Comparison of ENCODE assay signal across 13 mouse cellular contexts in the genomic region with DNA sequence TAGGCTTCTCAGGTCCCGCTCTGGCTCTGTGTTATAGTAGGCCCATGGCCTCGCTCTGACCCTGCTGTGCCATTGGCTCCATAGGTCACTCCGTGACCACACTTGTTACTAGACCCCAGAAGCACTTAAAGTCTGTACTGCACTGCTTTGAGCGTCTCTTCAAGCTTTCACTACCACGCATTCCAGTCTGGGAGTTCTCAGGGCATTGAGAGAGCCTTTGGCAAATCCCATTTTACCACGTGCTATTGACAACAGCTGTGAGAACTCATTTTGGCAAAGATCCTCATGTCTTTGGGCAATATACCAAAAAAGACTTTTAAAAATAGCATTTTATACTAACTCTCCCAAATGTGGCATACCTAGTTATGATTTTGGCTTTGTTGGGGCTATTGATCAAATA.
DNase-seq lines count a peak whose midpoint lies in the region; ATAC-seq and TF ChIP-seq lines count a peak whose summit lies in the region.
"Had no signal": no experiment of that assay in that cellular context is flagged by ENCODE, and none has a peak within 500 bp of the region (broad histone marks: within the 10 kb centered on the region; RNA-seq: fewer than 3 reads in every experiment).

No protein-coding gene starts in this region.

- no peak for DNase-seq in forebrain, embryonic 10.5 days (ENCODE audit: extremely low spot score, low spot score)
- DNase-seq in layer of hippocampus, adult 9-10 months (ENCODE audit: low spot score): peak; percentile 31
- no peak for DNase-seq in layer of hippocampus, postnatal 25 days (ENCODE audit: extremely low spot score in 1 of 2, low spot score in 1 of 2)
- peak; percentile 35 for DNase-seq in brain, embryonic 14.5 days (ENCODE audit: low read depth)
- peak; percentile 19 for DNase-seq in skeletal muscle tissue, adult 2 months (ENCODE audit: low read depth, low spot score)
- no peak for DNase-seq in liver, embryonic 11.5 days (ENCODE audit: low spot score)
- DNase-seq in cerebellum, postnatal 25 days: no peak
- DNase-seq: B cell, adult 2 months; liver had no signal

- ATAC-seq in forebrain, embryonic 15.5 days (replicated peaks): peak; percentile 38
- no peak for ATAC-seq in liver, embryonic 11.5 days (replicated peaks; ENCODE audit: low FRiP score)

- WGBS in forebrain, embryonic 15.5 days: 78% methylated on average over 6 of the region's 6 CpGs
- 91% methylated on average over 6 of the region's 6 CpGs for WGBS in forebrain, embryonic 10.5 days
- WGBS in liver, embryonic 11.5 days: 85% methylated on average over 6 of the region's 6 CpGs

- H3K27ac ChIP-seq in forebrain, embryonic 15.5 days (replicated peaks): no peak overlapping the region
- no peak overlapping the region for H3K27ac ChIP-seq in forebrain, embryonic 10.5 days
- no peak overlapping the region for H3K27ac ChIP-seq in liver, embryonic 11.5 days (ENCODE audit: low read depth, low read length)
- H3K27ac ChIP-seq: heart, embryonic 13.5 days; midbrain, embryonic 12.5 days; neural tube, embryonic 12.5 days had no signal

- H3K4me2 ChIP-seq in forebrain, embryonic 15.5 days (replicated peaks): no peak overlapping the region
- H3K4me2 ChIP-seq in liver, embryonic 11.5 days: no peak overlapping the region
- H3K4me2 ChIP-seq: heart, embryonic 13.5 days; midbrain, embryonic 12.5 days; neural tube, embryonic 12.5 days had no signal

- no peak overlapping the region for H3K9ac ChIP-seq in forebrain, embryonic 15.5 days (replicated peaks)
- H3K9ac ChIP-seq in liver, embryonic 11.5 days (ENCODE audit: low read depth, low read length): no peak overlapping the region
- H3K9ac ChIP-seq: heart, embryonic 13.5 days; midbrain, embryonic 12.5 days; neural tube, embryonic 12.5 days had no signal

- no peak overlapping the region for H3K4me3 ChIP-seq in forebrain, embryonic 15.5 days
- H3K4me3 ChIP-seq in forebrain, embryonic 10.5 days: no peak overlapping the region
- no peak overlapping the region for H3K4me3 ChIP-seq in liver, embryonic 11.5 days (ENCODE audit: low read depth, low read length)
- H3K4me3 ChIP-seq: heart, embryonic 13.5 days; midbrain, embryonic 12.5 days; neural tube, embryonic 12.5 days had no signal

- H3K4me1 ChIP-seq in forebrain, embryonic 15.5 days: 0 out of 2 replicates have a peak, but pooled peaks cover 4% of the 10 kb centered on the region
- H3K4me1 ChIP-seq in forebrain, embryonic 10.5 days: no peaks in the 10 kb centered on the region
- H3K4me1 ChIP-seq in liver, embryonic 11.5 days (replicated peaks; ENCODE audit: control insufficient read depth, insufficient read depth, low read length): no peaks in the 10 kb centered on the region
- H3K4me1 ChIP-seq: midbrain, embryonic 12.5 days had no signal

- H3K27me3 ChIP-seq in forebrain, embryonic 15.5 days: no peaks in the 10 kb centered on the region
- H3K27me3 ChIP-seq in forebrain, embryonic 10.5 days (ENCODE audit: poor library complexity, severe bottlenecking): no peaks in the 10 kb centered on the region
- no peaks in the 10 kb centered on the region for H3K27me3 ChIP-seq in liver, embryonic 11.5 days (replicated peaks; ENCODE audit: control insufficient read depth, insufficient read depth, low read length)
- H3K27me3 ChIP-seq: heart, embryonic 13.5 days; midbrain, embryonic 12.5 days; neural tube, embryonic 12.5 days had no signal

- H3K36me3 ChIP-seq in forebrain, embryonic 15.5 days: no peaks in the 10 kb centered on the region
- no peaks in the 10 kb centered on the region for H3K36me3 ChIP-seq in forebrain, embryonic 10.5 days (replicated peaks)
- no peaks in the 10 kb centered on the region for H3K36me3 ChIP-seq in liver, embryonic 11.5 days (ENCODE audit: control insufficient read depth, insufficient read depth, low read length)
- H3K36me3 ChIP-seq: midbrain, embryonic 12.5 days; neural tube, embryonic 12.5 days had no signal

- no peak for TF ChIP-seq CTCF in brain, embryonic 14.5 days (IDR thresholded peaks at IDR 0.05; ENCODE audit: borderline replicate concordance, extremely low read depth, insufficient read depth, insufficient read length)

- no peaks in the 10 kb centered on the region for H3K9me3 ChIP-seq in forebrain, embryonic 15.5 days
- no peaks in the 10 kb centered on the region for H3K9me3 ChIP-seq in forebrain, embryonic 10.5 days
- H3K9me3 ChIP-seq in liver, embryonic 11.5 days (ENCODE audit: control insufficient read depth, low read length): no peaks in the 10 kb centered on the region
- H3K9me3 ChIP-seq: heart, embryonic 13.5 days; midbrain, embryonic 12.5 days; neural tube, embryonic 12.5 days had no signal

- no peak for TF ChIP-seq POLR2A in brain, embryonic 14.5 days (IDR thresholded peaks at IDR 0.05; ENCODE audit: borderline replicate concordance, extremely low read depth, insufficient read depth, insufficient read length, poor library complexity, severe bottlenecking)

Comparison
In these comparisons a context has a peak if more than half of its experiments do, and no peak if none do; other contexts are left out.
1. DNase-seq: peak in layer of hippocampus, adult 9-10 months (single experiment), brain, embryonic 14.5 days (single experiment) and skeletal muscle tissue, adult 2 months (single experiment); none in forebrain, embryonic 10.5 days (single experiment), layer of hippocampus, postnatal 25 days (0 of 2), liver, embryonic 11.5 days (single experiment) and cerebellum, postnatal 25 days (0 of 2).